Mouse (Mus musculus) kidney, adult 8-10 months (tissue): ENCODE results near the gene Pcbd2.
"Not testable (repeated sequence)": the region's sequence is repeated elsewhere in the genome, so short reads cannot be mapped to it uniquely, and the experiment has no call there.

ENCODE experiments used
- DNase-seq, 2 experiments: peaks; one replicate each; pipeline ENCODE4 v3.0.0; 2022

Pcbd2 gene

DNA sequence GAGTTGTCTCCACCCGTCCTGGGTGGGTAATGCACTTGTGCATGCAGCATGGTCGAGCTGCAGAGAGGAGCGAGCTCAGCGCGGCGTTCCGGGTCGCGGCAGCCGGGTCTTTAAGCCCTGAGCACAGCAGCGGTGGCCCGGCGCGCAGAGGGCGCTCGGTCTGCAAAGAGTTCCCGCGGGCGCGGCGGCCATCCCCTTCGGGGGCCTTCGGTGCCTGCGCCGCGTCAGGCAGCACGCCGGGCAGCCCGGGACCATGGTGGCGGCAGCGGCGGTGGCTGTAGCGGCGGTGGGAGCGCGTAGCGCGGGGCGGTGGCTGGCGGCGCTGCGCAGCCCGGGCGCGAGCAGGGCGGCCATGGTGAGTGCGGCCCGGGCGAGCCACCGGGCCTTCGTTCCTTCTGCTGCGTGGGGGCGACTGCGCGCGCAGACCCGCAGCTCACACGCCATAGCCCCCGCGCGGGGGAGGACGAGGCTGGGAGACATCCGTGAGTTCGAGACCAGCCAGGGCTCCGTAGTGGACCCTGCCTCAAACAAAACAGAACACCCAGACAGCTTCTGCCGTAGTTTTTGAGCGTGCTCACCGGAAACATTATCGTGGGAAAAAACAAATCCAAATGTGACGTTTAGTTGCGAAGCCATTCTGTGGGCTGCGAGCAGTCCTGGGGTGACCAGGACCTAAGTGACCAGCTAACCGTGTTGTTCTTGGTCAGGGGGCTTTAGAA, at the start of gene Pcbd2:
Pcbd2 (plus strand) TSS at position 249 of the 719 bp plus-strand sequence.
- DNase-seq, result peak; percentile 77 to 81

DNA sequence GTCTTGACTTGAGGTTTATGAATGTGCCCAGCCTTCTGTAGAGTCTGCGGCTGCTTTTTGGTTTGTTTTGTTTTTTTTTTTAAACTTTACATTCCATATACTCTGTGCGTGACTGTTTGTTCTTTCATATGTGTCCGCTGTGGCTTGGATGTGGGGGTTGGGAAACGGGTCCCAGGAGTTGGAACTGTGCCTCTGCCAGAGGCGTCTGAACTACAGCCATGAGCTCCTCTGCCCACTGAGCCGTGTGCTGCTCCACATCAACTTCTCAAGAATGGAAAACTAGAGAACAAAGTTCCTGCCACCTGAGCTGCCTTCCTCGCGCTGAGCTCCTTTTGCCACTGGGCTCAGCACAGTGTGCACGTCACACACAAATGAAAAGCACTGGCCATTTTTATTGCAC, 45.0 kb upstream of the Pcbd2 start:
- DNase-seq, result peak; percentile 47 to 63

DNA sequence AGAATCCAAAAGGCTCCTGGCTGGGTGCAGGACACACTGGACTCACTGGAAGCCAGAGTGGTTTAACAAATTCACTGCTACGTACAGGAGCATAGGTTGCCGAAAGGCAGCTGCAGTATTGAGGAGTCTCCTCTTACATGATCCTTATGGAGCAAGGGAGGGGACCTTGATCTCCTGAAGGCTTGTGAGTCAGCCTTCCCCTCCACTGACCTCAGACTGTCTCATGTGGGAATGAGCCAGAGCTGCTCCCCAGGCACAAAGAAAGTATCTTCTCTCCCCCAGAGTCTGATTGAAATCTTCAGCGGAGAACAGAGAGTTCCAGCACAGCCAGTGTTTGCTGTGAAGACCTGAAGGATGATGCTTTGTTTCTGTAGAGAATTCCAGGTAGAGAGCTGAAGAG, 43.6 kb upstream of the Pcbd2 start:
- DNase-seq, result no peak

DNA sequence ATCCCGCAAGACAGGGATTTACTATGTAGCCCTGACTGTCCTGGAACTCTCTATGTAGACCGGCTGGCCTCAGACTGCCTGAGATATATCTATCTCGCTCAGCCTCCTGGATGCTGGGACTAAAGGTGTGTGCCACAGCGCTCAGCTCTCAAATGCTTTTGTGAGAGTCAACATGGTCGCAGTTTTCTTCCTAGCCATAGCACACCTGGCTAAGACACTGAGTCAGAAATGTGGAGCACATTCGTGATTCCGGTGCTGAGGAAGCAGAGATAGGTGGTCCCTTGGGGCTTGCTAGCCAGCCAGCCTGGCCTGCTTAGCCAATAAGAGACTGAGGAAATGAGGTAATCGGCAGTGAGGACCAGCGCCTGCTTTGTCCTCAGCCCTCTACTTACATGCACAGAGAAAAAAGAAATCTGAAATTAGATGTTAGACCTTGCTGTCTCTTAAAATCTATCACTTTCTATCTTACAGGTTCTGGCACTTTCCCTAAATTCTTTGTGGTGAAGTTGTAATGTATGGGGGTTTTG, 41.0 kb upstream of the Pcbd2 start:
- no peak for DNase-seq

DNA sequence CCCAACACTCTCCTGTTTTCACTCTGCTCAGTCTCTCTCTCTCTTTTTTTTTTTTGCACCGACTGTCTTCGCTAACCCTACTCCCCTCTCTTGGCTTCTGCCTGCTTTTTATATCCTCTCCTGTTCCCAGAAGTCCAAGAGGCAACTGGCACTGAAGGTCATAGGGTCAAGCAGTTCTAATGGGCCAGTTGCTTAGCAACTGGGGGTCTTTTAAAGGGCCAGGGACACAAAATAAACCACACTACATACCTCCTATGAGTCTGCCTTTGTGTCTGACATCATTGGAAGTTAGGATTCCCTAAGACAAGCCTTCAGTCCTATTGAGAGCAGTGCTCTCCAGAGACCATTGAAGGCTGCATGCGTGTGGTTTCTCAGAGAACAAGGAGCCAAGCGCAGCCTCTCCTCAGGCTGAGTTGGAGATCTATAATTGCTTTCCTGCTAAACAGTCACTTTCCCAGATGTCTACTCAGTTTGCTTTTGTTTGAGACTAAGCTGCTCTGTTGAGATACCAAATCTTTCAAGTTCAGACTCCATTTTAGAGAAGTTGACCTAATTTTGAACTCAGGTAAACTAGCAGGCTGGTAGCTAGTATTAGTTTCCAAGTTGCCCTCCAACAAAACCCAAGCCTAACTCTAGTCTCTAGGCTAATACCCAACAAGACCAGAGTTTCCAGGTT, 39.1 kb upstream of the Pcbd2 start:
- DNase-seq, result no peak

DNA sequence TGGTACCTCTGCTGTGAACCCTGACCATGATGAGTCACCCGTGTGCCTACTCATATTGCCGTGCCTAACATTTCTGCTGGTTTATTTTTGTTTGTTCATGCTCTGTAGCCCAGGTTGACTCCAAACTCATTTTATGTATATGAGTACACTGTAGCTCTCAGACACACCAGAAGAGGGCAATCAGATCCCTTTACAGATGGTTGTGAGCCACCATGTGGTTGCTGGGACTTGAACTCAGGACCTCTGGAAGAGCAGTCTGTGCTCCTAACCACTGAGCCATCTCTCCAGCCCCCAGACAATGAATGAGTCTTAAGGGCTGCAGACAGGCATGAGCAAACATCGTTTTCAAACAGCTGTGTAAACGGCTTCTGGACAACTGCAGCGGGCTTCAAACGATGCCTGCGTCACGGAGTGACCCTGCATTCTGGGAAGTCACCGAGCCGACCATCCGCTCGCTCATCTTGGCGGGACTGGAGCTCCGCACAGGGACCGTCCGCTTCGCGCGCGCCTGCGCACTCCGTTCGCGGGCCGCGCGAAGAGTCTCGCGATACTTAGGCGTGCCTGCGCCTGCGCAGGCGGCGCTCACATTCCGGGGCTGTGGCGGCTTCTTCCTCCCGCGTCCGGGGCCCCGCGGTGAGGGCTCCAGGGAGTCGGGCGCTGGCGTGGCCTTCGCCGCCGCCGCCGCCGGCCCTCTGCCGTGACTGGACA, 34.5 kb upstream of the Pcbd2 start, which contains the start of gene B230219D22Rik:
B230219D22Rik (plus strand) TSS at position 590 of the 708 bp plus-strand sequence.
- peak; percentile 81 to 87 for DNase-seq

DNA sequence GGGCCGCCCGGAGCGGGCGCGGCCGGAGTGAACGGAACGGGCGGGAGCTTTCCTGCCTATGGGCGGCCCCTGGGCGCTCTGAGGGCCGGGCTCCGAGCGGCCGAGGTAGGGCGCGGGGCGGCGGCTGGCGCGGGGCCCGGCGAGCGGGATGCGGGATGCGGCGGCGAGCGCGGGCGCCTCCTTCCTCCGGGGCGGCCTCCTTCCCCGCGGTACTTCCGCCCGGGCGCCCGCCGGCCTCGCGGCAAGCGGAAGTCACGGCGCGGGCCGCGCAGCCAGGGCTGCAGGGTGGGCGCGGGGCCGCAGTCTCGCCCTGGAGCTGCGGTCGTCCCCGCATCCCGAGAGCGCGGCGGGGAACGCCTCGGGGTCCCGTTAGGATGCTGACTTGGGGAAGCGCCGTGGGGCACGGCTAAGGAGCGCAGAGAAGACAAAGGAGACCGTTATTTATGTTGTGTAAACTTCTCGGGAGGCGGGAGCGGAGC, 33.9 kb upstream of the Pcbd2 start:
- no peak for DNase-seq

DNA sequence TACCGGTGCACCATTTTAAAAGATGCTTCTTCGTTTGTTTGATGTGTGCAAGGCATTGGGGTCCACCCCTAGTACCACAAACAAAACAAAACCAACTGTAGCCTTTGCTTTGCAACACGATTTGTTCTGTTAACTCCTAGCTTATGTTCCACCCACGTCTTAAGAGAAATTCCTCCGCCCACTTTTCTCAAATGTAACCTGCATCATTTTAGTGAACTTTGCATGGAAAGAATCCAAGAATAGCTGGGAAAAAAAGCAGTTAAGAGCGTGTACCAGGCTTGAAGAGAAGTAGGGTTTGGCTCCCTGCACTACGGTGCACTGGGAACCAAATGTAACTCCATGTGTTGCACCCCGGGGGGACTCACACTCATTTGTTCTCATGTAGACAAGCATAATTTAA, 33.1 kb upstream of the Pcbd2 start:
- peak in 1 of 2 experiments; percentile 24 for DNase-seq

DNA sequence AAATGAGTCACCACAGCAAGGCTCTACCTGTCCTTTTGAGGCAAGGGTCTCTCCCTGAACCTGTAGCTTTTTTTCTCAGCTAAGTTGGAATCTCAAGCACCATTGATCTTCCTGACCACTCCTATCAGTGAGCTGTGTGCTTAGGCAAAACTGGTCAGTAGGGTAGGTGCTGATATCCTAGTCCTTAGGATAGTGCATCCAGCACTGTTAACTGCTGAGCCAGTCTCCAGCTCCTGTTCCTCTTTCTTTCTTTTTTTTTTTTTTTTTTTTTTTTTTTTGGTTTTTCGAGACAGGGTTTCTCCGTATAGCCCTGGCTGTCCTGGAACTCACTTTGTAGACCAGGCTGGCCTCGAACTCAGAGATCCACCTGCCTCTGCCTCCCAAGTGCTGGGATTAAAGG, 31.2 kb upstream of the Pcbd2 start:
- not testable (repeated sequence) for DNase-seq

DNA sequence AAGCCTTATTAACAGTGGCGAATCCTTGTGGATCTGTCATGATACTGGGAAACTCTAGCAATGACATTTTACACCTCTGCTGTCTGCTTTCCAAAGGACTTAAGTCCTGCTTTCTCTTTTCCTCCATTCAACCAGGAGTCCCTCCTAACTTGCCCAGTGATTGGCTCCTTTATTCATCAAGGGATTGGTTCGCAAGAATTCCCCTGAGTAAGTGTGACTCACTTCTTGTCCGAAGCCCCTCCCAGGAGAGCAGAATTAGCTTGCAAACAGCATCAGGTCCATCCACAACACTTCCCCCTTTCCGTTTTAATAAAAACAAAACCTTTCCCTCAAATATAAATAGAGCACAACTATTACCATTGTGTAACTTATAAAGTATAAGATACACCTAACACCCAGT, 22.9 kb upstream of the Pcbd2 start:
- DNase-seq, result no peak

DNA sequence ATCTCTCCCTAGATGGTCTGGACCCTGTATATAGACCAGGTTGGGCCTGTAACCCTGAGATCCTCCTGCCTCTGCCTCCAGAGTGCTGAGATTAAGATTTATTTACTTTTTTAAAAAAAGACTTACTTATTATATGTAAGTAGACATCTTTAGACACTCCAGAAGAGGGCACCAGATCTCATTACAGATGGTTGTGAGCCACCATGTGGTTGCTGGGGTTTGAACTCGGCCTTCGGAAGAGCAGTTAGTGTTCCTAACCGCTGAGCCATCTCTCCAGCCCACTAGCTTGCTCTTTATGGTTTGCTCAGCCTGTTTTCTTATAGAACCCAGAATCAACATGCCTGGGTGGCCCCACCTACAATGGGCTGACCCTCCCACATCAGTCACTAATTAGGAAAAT, 14.3 kb upstream of the Pcbd2 start:
- no peak for DNase-seq

DNA sequence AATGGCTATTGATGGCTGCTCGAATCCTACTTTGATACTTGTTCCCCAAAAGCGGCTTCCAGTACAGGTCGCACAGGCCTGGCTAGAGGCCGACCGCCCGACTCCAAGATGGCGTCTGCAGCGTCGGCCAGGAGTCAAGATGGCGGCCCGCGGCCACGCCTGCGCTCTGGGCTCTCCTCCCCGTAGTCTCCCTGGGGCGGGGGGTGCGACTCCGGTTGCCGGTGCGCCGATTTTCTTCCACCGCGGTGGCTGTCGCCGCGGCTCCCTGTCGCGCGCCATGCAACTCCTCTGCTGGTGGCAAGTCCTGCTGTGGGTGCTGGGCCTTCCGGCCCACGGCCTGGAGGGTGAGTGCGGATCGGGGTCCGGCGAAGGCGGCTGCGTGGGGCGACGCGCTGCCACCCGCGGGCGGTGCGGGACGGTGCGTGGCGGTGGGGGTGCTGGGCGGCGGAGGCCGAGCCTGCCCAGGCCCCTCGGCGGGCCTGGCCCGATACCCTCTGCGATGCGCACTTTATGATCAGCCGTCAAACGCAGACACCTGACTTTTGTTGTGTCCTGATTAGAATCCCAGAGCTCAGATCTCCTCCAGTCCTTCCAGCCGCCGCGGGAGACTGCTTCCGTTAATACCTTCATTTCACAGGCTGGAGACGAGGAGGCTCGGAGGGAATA, 12.5 kb upstream of the Pcbd2 start, which contains the start of gene Txndc15:
Txndc15 (plus strand) TSS at position 150 of the 666 bp plus-strand sequence.
- peak; percentile 78 to 86 for DNase-seq

DNA sequence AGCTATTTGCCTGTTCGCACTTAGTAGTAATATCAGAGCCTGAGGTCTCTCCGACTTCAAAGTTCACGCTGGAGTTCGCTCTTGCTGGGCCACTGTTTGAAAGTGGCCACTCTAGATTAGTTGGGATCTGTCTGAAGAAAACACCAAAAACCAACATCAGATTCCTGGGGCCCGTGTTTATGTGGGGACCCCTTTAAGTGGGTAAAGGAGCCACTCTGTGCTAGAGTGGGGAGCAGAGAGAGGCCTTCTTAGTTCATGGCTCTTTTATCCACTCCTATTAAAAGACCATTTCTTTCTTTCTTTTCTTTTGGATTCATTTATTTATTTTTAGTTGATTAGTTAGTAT, 12.0 kb upstream of the Pcbd2 start:
- DNase-seq, result no peak

DNA sequence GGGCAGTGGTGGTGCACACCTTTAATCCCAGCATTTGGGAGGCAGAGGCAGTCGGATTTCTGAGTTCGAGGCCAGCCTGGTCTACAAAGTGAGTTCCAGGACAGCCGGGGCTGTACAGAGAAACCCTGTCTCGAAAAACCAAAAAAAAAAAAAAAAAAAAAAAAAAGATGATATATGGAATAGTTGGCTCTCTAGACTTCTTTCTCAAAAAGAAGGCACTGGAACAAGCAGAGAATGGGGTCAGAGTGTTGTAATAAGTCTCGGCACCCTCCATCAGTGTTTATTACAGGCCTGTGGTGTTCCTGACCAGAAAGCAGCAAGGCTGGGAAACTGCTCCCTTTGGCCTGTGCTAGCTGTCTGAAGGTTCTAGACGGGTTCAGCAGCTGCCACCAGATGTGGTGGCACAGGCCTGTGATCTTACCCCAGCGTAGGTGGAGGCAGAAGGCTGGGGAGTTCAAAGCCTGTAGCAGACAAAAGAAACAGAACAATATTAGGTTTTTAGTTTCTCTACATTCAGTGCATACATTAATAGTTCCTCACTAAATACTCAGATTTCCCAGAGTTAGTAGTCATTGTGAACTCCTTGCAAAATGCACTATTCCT, 11.2 kb upstream of the Pcbd2 start:
- no peak for DNase-seq

DNA sequence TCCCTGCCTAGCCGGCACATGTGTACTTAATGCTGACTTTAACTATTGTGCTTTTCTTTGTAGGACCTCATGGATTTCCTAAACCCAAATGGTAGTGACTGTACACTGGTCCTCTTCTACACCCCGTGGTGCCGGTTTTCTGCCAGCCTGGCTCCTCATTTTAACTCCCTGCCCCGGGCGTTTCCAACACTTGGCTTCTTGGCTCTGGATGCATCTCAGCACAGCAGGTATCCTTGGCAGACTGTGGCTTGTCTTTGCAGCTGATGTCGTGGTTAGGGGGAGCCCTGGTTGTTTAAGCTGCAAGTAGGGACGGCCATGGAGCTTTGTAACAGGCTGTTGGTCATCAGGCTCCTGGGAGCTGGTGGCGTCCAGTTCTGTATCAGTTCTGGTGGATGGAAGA, 5.7 kb upstream of the Pcbd2 start:
- no peak for DNase-seq

DNA sequence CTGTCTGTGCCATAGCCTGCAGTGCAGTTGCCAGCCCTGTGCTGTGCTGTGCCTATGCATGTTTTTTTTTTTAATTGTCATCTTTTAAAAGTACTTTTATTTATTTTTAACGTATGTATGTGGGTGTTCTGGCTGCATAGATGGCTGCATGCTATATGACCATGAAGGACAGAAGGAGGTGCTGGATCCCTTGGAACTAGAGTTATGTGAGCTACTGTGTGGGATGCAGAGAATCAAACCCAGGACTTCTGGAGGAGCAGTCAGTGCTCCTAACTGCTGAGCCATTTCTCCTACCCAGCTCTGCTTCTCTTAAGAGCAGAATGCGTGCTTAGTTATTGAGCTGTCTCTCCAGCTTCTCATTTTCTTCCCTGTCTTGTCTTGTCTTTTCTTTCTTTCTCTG, 5.2 kb upstream of the Pcbd2 start:
- no peak for DNase-seq

DNA sequence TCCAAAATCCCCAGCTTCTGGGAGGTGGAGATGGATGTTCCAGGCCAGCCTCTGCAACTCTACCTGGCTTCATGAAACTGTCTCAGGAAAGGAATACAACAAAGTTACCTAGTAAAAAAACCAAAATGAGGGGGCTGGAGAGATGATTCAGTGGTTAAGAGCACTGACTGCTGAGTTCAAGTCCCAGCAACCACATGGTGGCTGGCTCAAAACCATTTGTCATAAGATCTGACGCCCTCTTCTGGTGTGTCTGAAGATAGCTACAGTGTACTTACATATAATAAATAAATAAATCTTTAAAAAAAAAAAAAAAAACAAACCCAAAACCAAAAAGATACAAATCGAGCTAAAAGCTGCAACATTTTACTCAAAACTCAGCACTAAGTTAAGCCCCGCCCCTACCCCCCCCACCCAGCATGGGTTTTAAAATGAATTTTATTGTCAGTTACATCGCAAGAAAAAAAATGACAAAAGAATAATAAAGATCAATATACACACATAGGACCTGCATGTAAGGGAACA, 509 bp upstream of the Pcbd2 start:
- no peak for DNase-seq

DNA sequence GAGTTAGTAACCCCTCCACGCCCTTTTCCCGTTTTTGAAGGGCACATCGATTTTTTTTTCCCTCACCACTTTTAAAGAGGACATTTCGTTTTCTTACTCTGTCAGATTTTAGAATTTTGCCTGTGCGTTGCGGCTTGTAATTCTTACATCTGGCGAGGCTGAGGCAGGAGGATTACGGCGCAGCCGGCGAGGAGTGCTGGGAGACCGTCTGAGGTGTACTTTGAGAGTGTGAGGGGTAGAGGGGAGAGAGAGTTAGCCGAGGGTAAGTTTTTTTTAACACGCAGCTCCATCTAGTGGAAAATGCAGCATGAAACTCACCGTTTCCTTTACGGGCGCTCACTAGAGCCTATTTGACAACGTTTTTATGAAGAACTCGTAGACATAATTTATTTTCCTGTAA, 671 bp downstream of the Pcbd2 start:
- DNase-seq, result peak; percentile 68 to 69

DNA sequence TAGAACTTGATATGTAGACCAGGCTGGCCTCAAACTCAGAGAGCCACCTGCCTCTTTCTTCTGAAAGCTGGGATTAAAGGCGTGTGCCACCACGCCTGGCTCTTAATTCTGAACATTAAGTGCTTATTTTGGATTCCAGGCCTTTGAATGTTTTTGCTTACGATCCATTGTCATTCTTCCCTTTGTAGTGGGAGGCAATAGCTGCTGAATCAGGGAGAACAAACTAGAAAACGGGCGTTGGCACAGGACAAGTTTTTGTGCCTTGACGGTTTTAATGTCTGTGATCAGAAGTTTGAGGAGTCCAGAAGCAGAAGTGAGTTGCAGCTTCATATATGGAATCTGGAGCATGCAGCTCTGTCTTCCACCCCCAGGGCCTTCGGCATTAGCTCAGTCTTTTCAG, 3.5 kb downstream of the Pcbd2 start:
- no peak for DNase-seq

DNA sequence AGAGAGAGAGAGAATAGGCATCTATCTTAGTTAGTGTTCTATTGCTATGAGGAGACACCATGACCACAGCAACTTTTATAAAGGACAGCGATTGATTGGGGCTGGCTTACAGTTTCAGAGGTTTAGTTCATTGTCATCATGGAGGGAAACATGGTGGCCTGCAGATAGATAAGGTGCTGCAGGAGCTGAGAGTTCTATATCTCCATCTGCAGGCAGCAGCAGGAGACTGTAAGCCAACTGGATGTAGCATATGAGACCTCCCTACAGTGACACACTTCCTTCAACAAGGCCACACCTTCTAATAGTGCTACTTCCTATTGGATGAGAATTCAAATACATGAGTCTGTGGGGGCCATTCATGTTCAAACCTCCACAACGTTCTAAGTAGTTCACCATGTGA, 5.0 kb downstream of the Pcbd2 start:
- DNase-seq, result no peak

DNA sequence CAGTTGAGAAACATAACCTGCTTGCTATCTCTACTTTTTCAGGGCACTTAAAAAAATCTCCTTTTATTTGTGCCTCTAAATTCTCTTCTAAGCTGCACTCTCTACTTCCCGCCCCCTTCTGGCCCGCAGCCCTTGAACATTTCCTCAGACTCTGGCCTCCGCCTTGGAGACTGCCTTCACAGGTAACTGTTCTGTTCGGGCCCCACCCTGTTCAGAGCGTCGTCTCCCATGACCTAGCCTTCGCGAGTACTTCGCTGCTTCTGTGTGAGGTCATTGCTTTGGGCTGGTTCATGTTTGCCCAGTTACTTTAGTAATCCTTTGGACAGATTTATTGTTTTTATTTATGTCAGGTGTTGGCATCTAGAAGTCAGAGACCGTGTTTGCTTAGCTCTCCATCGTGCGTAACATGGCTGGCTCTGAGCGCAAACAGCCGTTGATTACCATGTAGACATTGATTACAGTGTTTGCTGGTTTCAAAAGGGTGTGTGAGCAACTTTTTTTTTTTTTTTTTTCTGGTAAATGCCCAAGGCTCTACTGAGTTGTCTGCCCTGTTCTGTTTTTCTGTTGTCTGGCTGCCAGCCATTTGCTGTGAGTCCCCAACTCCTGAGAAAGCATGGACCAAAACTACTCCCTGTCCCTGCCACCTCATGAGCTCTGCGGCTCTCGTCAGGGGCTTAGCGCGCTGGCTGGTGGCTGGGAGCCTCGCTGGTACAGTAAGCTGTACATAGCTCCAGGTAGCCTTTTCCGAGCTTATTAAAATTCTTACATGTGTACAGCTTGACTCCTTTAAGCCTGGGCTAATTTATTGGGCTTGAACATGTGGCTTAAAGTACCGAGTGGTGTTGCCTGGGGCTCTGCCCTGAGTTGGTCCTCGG, 6.7 kb downstream of the Pcbd2 start:
- DNase-seq, result no peak
